13 mouse cellular contexts compared by ENCODE assay signal in the genomic region with DNA sequence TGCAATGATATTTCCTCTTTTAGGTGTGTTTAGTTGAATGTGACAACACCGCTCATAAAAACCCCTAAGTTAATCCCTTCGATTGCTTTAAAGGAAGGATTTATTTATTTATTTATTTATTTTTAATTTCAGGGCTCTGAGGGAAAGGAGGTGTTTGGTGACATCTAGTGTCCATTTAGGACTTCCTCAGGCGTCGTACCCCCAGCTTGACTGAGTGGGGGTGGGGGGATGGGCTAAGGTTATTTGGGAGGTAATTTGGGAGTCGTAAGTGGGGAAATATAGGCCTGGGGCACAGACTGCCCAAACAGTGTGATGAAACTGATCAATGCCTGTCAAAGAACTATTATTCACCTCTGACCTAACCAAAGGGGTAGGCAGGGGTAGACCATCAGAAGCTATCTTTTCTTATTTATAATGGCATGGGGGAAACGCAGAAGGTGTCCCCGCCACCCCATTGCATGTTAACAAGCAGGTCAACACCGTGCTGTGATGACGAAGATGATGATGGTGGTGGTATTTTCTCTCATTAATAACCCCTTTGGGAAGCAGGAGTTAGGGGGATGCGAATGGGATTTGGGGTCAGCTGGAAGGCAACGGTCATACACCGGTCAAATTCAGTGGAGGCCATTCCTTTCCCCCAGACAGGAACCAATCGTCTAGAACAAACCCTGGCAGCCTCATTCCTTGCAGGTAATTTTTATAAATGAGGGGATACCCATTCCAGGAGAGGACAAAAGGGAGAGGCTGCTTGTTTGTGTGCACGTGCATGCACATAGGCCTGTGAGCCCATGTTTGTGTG. TPM values are rescaled to one million over a fixed set of nuclear protein-coding genes. Genes with fewer than 3 reads are reported as not detected.
DNase-seq lines count a peak whose midpoint lies in the region; ATAC-seq and TF ChIP-seq lines count a peak whose summit lies in the region.
"Had no signal": no experiment of that assay in that cellular context is flagged by ENCODE, and none has a peak within 500 bp of the region (broad histone marks: within the 10 kb centered on the region; RNA-seq: fewer than 3 reads in every experiment).

No protein-coding gene starts in this region.

- TF ChIP-seq EP300 in CH12.LX (IDR thresholded peaks at IDR 0.05; ENCODE audit: low read length), result no peak

- H3K36me3 ChIP-seq in kidney, embryonic 14.5 days (ENCODE audit: control insufficient read depth, insufficient read depth, low read length), result no peaks in the 10 kb centered on the region
- no peaks in the 10 kb centered on the region for H3K36me3 ChIP-seq in CH12.LX (replicated peaks in 1 of 2; ENCODE audit: control insufficient read depth in 1 of 2, insufficient read depth in 1 of 2, low read length in 1 of 2)
- no peaks in the 10 kb centered on the region for H3K36me3 ChIP-seq in E14TG2a.4 (ENCODE audit: insufficient read depth, low read length)
- no peaks in the 10 kb centered on the region for H3K36me3 ChIP-seq in hindbrain, embryonic 15.5 days
- H3K36me3 ChIP-seq: embryonic facial prominence, embryonic 15.5 days; forebrain, embryonic 15.5 days had no signal

- H3K4me1 ChIP-seq in kidney, embryonic 14.5 days (ENCODE audit: control insufficient read depth, insufficient read depth, low read length), result peaks cover 23% of the 10 kb centered on the region; the same call in 1 of the 2 replicates
- H3K4me1 ChIP-seq in CH12.LX (ENCODE audit: control insufficient read depth in 1 of 2, insufficient read depth in 2 of 2) (peaks cover 0 to 2% of the 10 kb centered on the region in 2 experiments; a peak in 1 of 4 replicates), E14TG2a.4 (replicated peaks; ENCODE audit: low read depth, low read length) (peaks cover 39% of the 10 kb centered on the region)
- H3K4me1 ChIP-seq in hindbrain, embryonic 15.5 days (replicated peaks), result peaks cover 57% of the 10 kb centered on the region

- TF ChIP-seq RAD21 in CH12.LX (IDR thresholded peaks at IDR 0.05; ENCODE audit: low read depth, low read length), result peak; percentile 44

- H3K4me3 ChIP-seq in kidney, embryonic 14.5 days (ENCODE audit: low read length), result no peak overlapping the region
- no peak overlapping the region for H3K4me3 ChIP-seq in CH12.LX (replicated peaks in 1 of 3; ENCODE audit: low read depth in 2 of 3, low read length in 2 of 3, poor library complexity in 1 of 3)
- H3K4me3 ChIP-seq in E14TG2a.4 (replicated peaks; ENCODE audit: low read length), result no peak overlapping the region
- H3K4me3 ChIP-seq in hindbrain, embryonic 15.5 days, result no peak overlapping the region
- H3K4me3 ChIP-seq: embryonic facial prominence, embryonic 15.5 days; forebrain, embryonic 15.5 days had no signal

- ATAC-seq in kidney, embryonic 14.5 days (ENCODE audit: low FRiP score, low TSS enrichment), result no peak
- no peak for ATAC-seq in hindbrain, embryonic 15.5 days (ENCODE audit: low FRiP score, low read depth)
- ATAC-seq: forebrain, embryonic 15.5 days had no signal

- H3K27me3 ChIP-seq in kidney, embryonic 14.5 days (ENCODE audit: control insufficient read depth, insufficient read depth, low read length), result no peaks in the 10 kb centered on the region; the same call in 1 of the 2 replicates
- H3K27me3 ChIP-seq in CH12.LX (replicated peaks), result peaks cover 22% of the 10 kb centered on the region
- peaks cover 20% of the 10 kb centered on the region for H3K27me3 ChIP-seq in E14TG2a.4 (ENCODE audit: insufficient read depth, low read length)
- H3K27me3 ChIP-seq in hindbrain, embryonic 15.5 days, result no peaks in the 10 kb centered on the region

- no peak overlapping the region for H3K9ac ChIP-seq in kidney, embryonic 14.5 days (ENCODE audit: low read depth, low read length)
- H3K9ac ChIP-seq in CH12.LX (ENCODE audit: insufficient read depth, low read depth), result no peak overlapping the region
- H3K9ac ChIP-seq in hindbrain, embryonic 15.5 days, result no peak overlapping the region
- H3K9ac ChIP-seq: embryonic facial prominence, embryonic 15.5 days; forebrain, embryonic 15.5 days had no signal

- TF ChIP-seq CTCF in CH12.LX (conservative IDR thresholded peaks at IDR 0.05 in 1 of 2, IDR thresholded peaks at IDR 0.05 in 1 of 2; ENCODE audit: low read depth in 2 of 2, low read length in 2 of 2) (peak in 1 of 2 experiments; percentile 53; a peak in 2 of 4 replicates), E14TG2a.4 (conservative IDR thresholded peaks at IDR 0.05; ENCODE audit: low read length) (peak; percentile 12; the same call in 1 of the 2 replicates)

- DNase-seq in kidney, postnatal 36 days, result no peak
- no peak for DNase-seq in CH12.LX (ENCODE audit: extremely low read depth)
- no peak for DNase-seq in urinary bladder, postnatal 10 days (ENCODE audit: low spot score)
- DNase-seq in ovary, postnatal 14 days (ENCODE audit: low spot score), result no peak
- no peak for DNase-seq in frontal cortex, postnatal 14 days (ENCODE audit: low spot score in 2 of 2)
- DNase-seq: cerebellum, adult 9-10 months; gastrocnemius, postnatal 36 days; thymus, adult 18-20 months had no signal

- dilution Hi-C loops in CH12.LX (cut with MboI; ENCODE audit: extremely low pct_ligation_motif_present, extremely low pct_unique_long_range_greater_than_20kb, low sequenced_read_pairs), result no loop called here

- no peak overlapping the region for H3K4me2 ChIP-seq in kidney, embryonic 14.5 days (replicated peaks; ENCODE audit: low read depth, low read length)
- H3K4me2 ChIP-seq in CH12.LX (ENCODE audit: insufficient read depth, low read depth, poor library complexity, severe bottlenecking), result no peak overlapping the region
- no peak overlapping the region for H3K4me2 ChIP-seq in hindbrain, embryonic 15.5 days
- H3K4me2 ChIP-seq: embryonic facial prominence, embryonic 15.5 days; forebrain, embryonic 15.5 days had no signal

- peak overlapping the region; percentile 67; the same call in 1 of the 2 replicates for H3K27ac ChIP-seq in kidney, embryonic 14.5 days (ENCODE audit: low read depth, low read length)
- no peak overlapping the region for H3K27ac ChIP-seq in CH12.LX (ENCODE audit: insufficient read depth, low read depth)
- H3K27ac ChIP-seq in hindbrain, embryonic 15.5 days (replicated peaks), result peak overlapping the region; percentile 63
- H3K27ac ChIP-seq: embryonic facial prominence, embryonic 15.5 days; forebrain, embryonic 15.5 days had no signal

- TF ChIP-seq POLR2A in CH12.LX (IDR thresholded peaks at IDR 0.05; ENCODE audit: low read depth, low read length), result no peak

- H3K9me3 ChIP-seq in kidney, embryonic 14.5 days (ENCODE audit: control insufficient read depth, low read length), result no peaks in the 10 kb centered on the region
- H3K9me3 ChIP-seq in CH12.LX (replicated peaks; ENCODE audit: low read length) (no peaks in the 10 kb centered on the region), E14TG2a.4 (ENCODE audit: low read length) (peaks cover 7% of the 10 kb centered on the region)
- no peaks in the 10 kb centered on the region for H3K9me3 ChIP-seq in hindbrain, embryonic 15.5 days
- H3K9me3 ChIP-seq: embryonic facial prominence, embryonic 15.5 days; forebrain, embryonic 15.5 days had no signal

- 56% methylated on average over 14 of the region's 14 CpGs for WGBS in kidney, embryonic 14.5 days
- WGBS in hindbrain, embryonic 15.5 days, result 48% methylated on average over 14 of the region's 14 CpGs

- no peaks in the 10 kb centered on the region for H3K79me2 ChIP-seq in CH12.LX (replicated peaks; ENCODE audit: control insufficient read depth, extremely low read depth, insufficient read depth, poor library complexity, severe bottlenecking)

- in situ Hi-C loops in CH12.LX (cut with MboI; ENCODE audit: low pct_ligation_motif_present, low pct_unique_long_range_greater_than_20kb, low sequenced_read_pairs), result no loop called here

TF ChIP-seq in CH12.LX, 34 proteins besides CTCF, POLR2A, EP300 and RAD21:
- TF ChIP-seq CHD2 (IDR thresholded peaks at IDR 0.05; ENCODE audit: low read length), result peak; percentile 62; the same call in 1 of the 2 replicates
- TF ChIP-seq GABPA (IDR thresholded peaks at IDR 0.05; ENCODE audit: insufficient replicate concordance, low read depth, low read length), result no peak
TF ChIP-seq in CH12.LX: peak in this region for 1.

RNA-seq across cellular contexts. Expression of gene Snx11, which starts 39.5 kb away (rescaled TPM):
- 8.6 and 10.2 TPM in 2 replicates for polyA plus RNA-seq in kidney, embryonic 14.5 days (2014; fragmentation: Nextera tagmentation; extraction: Ambion mirVana)
- 153 and 173 TPM in 2 replicates for total RNA-seq in CH12.LX (2012; rRNA removed)
- 244 and 246 TPM in 2 replicates for total RNA-seq in CH12.LX (2014; rRNA removed)
- 208 and 217 TPM in 2 replicates for polyA plus RNA-seq in CH12.LX (2012; ENCODE audit: insufficient read length, low read depth)
- 55.6 and 64.2 TPM in 2 replicates for polyA plus RNA-seq in hindbrain, embryonic 15.5 days (2015; fragmentation: Nextera tagmentation; extraction: Ambion mirVana)

RNA-seq across cellular contexts. Expression of gene Cbx1, which starts 51.1 kb away (rescaled TPM):
- 137 and 181 TPM in 2 replicates for polyA plus RNA-seq in kidney, embryonic 14.5 days (2014; fragmentation: Nextera tagmentation; extraction: Ambion mirVana)
- total RNA-seq in CH12.LX (2012; rRNA removed), result 144 and 163 TPM in 2 replicates
- total RNA-seq in CH12.LX (2014; rRNA removed), result 115 and 138 TPM in 2 replicates
- 223 and 251 TPM in 2 replicates for polyA plus RNA-seq in CH12.LX (2012; ENCODE audit: insufficient read length, low read depth)
- 66.0 and 78.0 TPM in 2 replicates for polyA plus RNA-seq in hindbrain, embryonic 15.5 days (2015; fragmentation: Nextera tagmentation; extraction: Ambion mirVana)
